Mouse (Mus musculus) heart, embryonic 13.5 days (tissue): ENCODE results near the gene Cirbp. TPM values are rescaled to one million over a fixed set of nuclear protein-coding genes. Genes with fewer than 3 reads are reported as not detected.

Experiments
- ATAC-seq: fragments of 200-750 bp; cut with Nextera tagmentation; 2 replicates; pipeline ENCODE4 v1.8.0; 2017; ENCODE audit warnings: moderate TSS enrichment; ENCODE audit not compliant: insufficient number of reproducible peaks, low FRiP score, low TSS enrichment; ENCODE audit errors: extremely low read depth
- H3K27ac ChIP-seq: fragments of 300-500 bp; sonication (generic); replicated peaks from 2 replicates; pipeline ENCODE4 v1.5.1; 2015; ENCODE audit warnings: moderate library complexity, mild to moderate bottlenecking, inconsistent platforms
- H3K27me3 ChIP-seq: fragments of 300-500 bp; sonication (generic); replicated peaks from 2 replicates; pipeline ENCODE4 v1.6.1; 2015; ENCODE audit warnings: mild to moderate bottlenecking, inconsistent platforms
- H3K36me3 ChIP-seq: fragments of 300-500 bp; sonication (generic); 2 replicates; pipeline ENCODE4 v1.6.1; 2015; ENCODE audit warnings: mild to moderate bottlenecking, inconsistent platforms
- H3K4me1 ChIP-seq: fragments of 300-500 bp; sonication (generic); 2 replicates; pipeline ENCODE4 v1.6.1; 2015; ENCODE audit warnings: inconsistent platforms
- H3K4me2 ChIP-seq: fragments of 300-500 bp; sonication (generic); 2 replicates; pipeline ENCODE4 v1.6.1; 2015; ENCODE audit warnings: inconsistent platforms, mild to moderate bottlenecking, moderate library complexity
- H3K4me3 ChIP-seq: fragments of 300-500 bp; sonication (generic); 2 replicates; pipeline ENCODE4 v1.5.1; 2015; ENCODE audit warnings: moderate library complexity, mild to moderate bottlenecking, inconsistent platforms
- H3K9ac ChIP-seq: fragments of 300-500 bp; sonication (generic); 2 replicates; pipeline ENCODE4 v1.6.1; 2015; ENCODE audit warnings: inconsistent platforms, mild to moderate bottlenecking, moderate library complexity
- H3K9me3 ChIP-seq: fragments of 300-500 bp; sonication (generic); 2 replicates; pipeline ENCODE4 v1.6.1; 2016; ENCODE audit warnings: inconsistent platforms
- WGBS: fragments of 180-500 bp; shearing (Covaris S2); methylation state at CpG from one replicate; pipeline ENCODE4 v1.1.7; 2015; ENCODE audit warnings: mixed read lengths; 5-methylcytosine and 5-hydroxymethylcytosine counted together
- polyA plus RNA-seq: library from polyadenylated mRNA; unstranded; fragments of >200 nt; fragmentation: Nextera tagmentation; extraction: Ambion mirVana; gene quantifications from 2 replicates; pipeline ENCODE4 v1.2.1, GENCODE M21; 2015

Cirbp gene
- polyA plus RNA-seq, 1 experiment from 2014 or later = 96.4 TPM

- peaks cover 54% of the 10 kb centered on the region for H3K27me3 ChIP-seq
- ATAC-seq = no peak
- peaks cover 10% of the 10 kb centered on the region for H3K36me3 ChIP-seq
- peak within 1 kb of the TSS; percentile 61 for H3K27ac ChIP-seq
- H3K4me3 ChIP-seq = peak within 1 kb of the TSS; percentile 73
- H3K9ac ChIP-seq = peak within 1 kb of the TSS; percentile 89
- peak within 1 kb of the TSS; percentile 99 for H3K4me2 ChIP-seq
- H3K4me1 ChIP-seq = peaks cover 67% of the 10 kb centered on the region
- no peaks in the 10 kb centered on the region for H3K9me3 ChIP-seq
- under 1% methylated on average over 85 of the region's 94 CpGs for WGBS
These were observed 27.0 kb upstream of the Cirbp start, which contains the start of gene Atp5d for GRCm38 (mm10) chr10:80138553-80139438. TSS of gene Atp5d (plus strand) at chr10:80138632.

- Histone ChIP-seq H3K4me1 (peaks cover 68% of the 10 kb centered on the region), H3K9me3 (no peaks in the 10 kb centered on the region), H3K4me3 (peak overlapping the region; percentile 73), H3K36me3 (peaks cover 17% of the 10 kb centered on the region), H3K4me2 (peak overlapping the region; percentile 99), H3K27me3 (peaks cover 53% of the 10 kb centered on the region), H3K9ac (peak overlapping the region; percentile 89), H3K27ac (peak overlapping the region; percentile 61; the same call in 1 of the 2 replicates)
- ATAC-seq = no peak
- 0% methylated on average over 10 of the region's 10 CpGs for WGBS
These were observed 26.4 kb upstream of the Cirbp start for GRCm38 (mm10) chr10:80139439-80139775.

GRCm38 (mm10) chr10:80139975-80140665 lies 25.7 kb upstream of the Cirbp start:
- WGBS = 77% methylated on average over 11 of the region's 11 CpGs
- H3K4me2 ChIP-seq = peak overlapping the region; percentile 99

GRCm38 (mm10) chr10:80140666-80141035 lies 25.1 kb upstream of the Cirbp start, which contains the start of gene Cbarp:
TSS of gene Cbarp (minus strand) at chr10:80140835.
- H3K9ac ChIP-seq = peak within 1 kb of the TSS; percentile 89
- H3K36me3 ChIP-seq = peaks cover 25% of the 10 kb centered on the region
- H3K4me3 ChIP-seq = peak within 1 kb of the TSS; percentile 79
- peak within 1 kb of the TSS; percentile 87 for H3K27ac ChIP-seq
- peaks cover 77% of the 10 kb centered on the region for H3K4me1 ChIP-seq
- H3K9me3 ChIP-seq = no peaks in the 10 kb centered on the region
- no peak for ATAC-seq
- peaks cover 40% of the 10 kb centered on the region for H3K27me3 ChIP-seq
- H3K4me2 ChIP-seq = peak within 1 kb of the TSS; percentile 99
- 69% methylated on average over 10 of the region's 10 CpGs for WGBS

More at GRCm38 (mm10) chr10:80139975-80140665, 25.7 kb upstream of the Cirbp start:
- peak overlapping the region; percentile 74; the same call in 1 of the 2 replicates for H3K9ac ChIP-seq
- H3K27me3 ChIP-seq = peaks cover 46% of the 10 kb centered on the region
- H3K4me3 ChIP-seq = peak overlapping the region; percentile 73; the same call in 1 of the 2 replicates
- H3K4me1 ChIP-seq = peaks cover 72% of the 10 kb centered on the region
- peaks cover 19% of the 10 kb centered on the region for H3K36me3 ChIP-seq
- no peak for ATAC-seq
- peak overlapping the region; percentile 87; the same call in 1 of the 2 replicates for H3K27ac ChIP-seq
- no peaks in the 10 kb centered on the region for H3K9me3 ChIP-seq

GRCm38 (mm10) chr10:80141243-80141642 lies 24.5 kb upstream of the Cirbp start:
- H3K4me1 ChIP-seq = peaks cover 83% of the 10 kb centered on the region
- peaks cover 34% of the 10 kb centered on the region for H3K27me3 ChIP-seq
- H3K27ac ChIP-seq = peak overlapping the region; percentile 87
- H3K4me2 ChIP-seq = peak overlapping the region; percentile 91
- peak overlapping the region; percentile 79 for H3K4me3 ChIP-seq
- WGBS = 1% methylated on average over 29 of the region's 29 CpGs
- H3K9ac ChIP-seq = peak overlapping the region; percentile 74
- peak; percentile 64 for ATAC-seq
- no peaks in the 10 kb centered on the region for H3K9me3 ChIP-seq
- H3K36me3 ChIP-seq = peaks cover 30% of the 10 kb centered on the region

- under 1% methylated on average over 43 of the region's 43 CpGs for WGBS
- Histone ChIP-seq H3K4me1 (peaks cover 84% of the 10 kb centered on the region), H3K9me3 (no peaks in the 10 kb centered on the region), H3K4me3 (peak overlapping the region; percentile 79), H3K27ac (peak overlapping the region; percentile 93), H3K4me2 (peak overlapping the region; percentile 91), H3K27me3 (peaks cover 27% of the 10 kb centered on the region), H3K36me3 (peaks cover 38% of the 10 kb centered on the region), H3K9ac (peak overlapping the region; percentile 97)
- ATAC-seq = peak; percentile 79
These were observed 23.8 kb upstream of the Cirbp start for GRCm38 (mm10) chr10:80141786-80142529.

- 0% methylated on average over 15 of the region's 15 CpGs for WGBS
- H3K4me1 ChIP-seq = peaks cover 84% of the 10 kb centered on the region
These were observed 23.3 kb upstream of the Cirbp start for GRCm38 (mm10) chr10:80142530-80142925.

GRCm38 (mm10) chr10:80143664-80144063 lies 22.1 kb upstream of the Cirbp start:
- Histone ChIP-seq H3K27ac (no peak overlapping the region), H3K4me3 (peak overlapping the region; percentile 79), H3K9me3 (no peaks in the 10 kb centered on the region), H3K9ac (peak overlapping the region; percentile 59; the same call in 1 of the 2 replicates), H3K4me1 (peaks cover 77% of the 10 kb centered on the region), H3K27me3 (peaks cover 10% of the 10 kb centered on the region), H3K36me3 (peaks cover 38% of the 10 kb centered on the region), H3K4me2 (peak overlapping the region; percentile 91)
- WGBS = 89% methylated on average over 7 of the region's 7 CpGs
- ATAC-seq = no peak

More at GRCm38 (mm10) chr10:80142530-80142925, 23.3 kb upstream of the Cirbp start:
- Histone ChIP-seq H3K4me3 (peak overlapping the region; percentile 79), H3K4me2 (peak overlapping the region; percentile 91), H3K36me3 (peaks cover 38% of the 10 kb centered on the region), H3K27me3 (peaks cover 22% of the 10 kb centered on the region), H3K27ac (peak overlapping the region; percentile 93), H3K9ac (peak overlapping the region; percentile 97), H3K9me3 (no peaks in the 10 kb centered on the region)
- ATAC-seq = 0 out of 2 replicates have a peak, but pooled peaks have one; percentile 0

- H3K9me3 ChIP-seq = no peaks in the 10 kb centered on the region
- ATAC-seq = no peak
- peaks cover 9% of the 10 kb centered on the region; the same call in 1 of the 2 replicates for H3K27me3 ChIP-seq
- H3K27ac ChIP-seq = 0 out of 2 replicates have a peak overlapping the region, but pooled peaks have one; percentile 24
- 89% methylated on average over 12 of the region's 12 CpGs for WGBS
- H3K4me1 ChIP-seq = peaks cover 75% of the 10 kb centered on the region
- H3K9ac ChIP-seq = peak overlapping the region; percentile 59; the same call in 1 of the 2 replicates
- H3K4me2 ChIP-seq = no peak overlapping the region
- H3K4me3 ChIP-seq = 0 out of 2 replicates have a peak overlapping the region, but pooled peaks have one; percentile 4
- H3K36me3 ChIP-seq = peaks cover 38% of the 10 kb centered on the region
These were observed 21.6 kb upstream of the Cirbp start for GRCm38 (mm10) chr10:80144159-80144558.

- no peak for ATAC-seq
- Histone ChIP-seq H3K4me3 (peak overlapping the region; percentile 6), H3K36me3 (peaks cover 43% of the 10 kb centered on the region), H3K4me1 (peaks cover 69% of the 10 kb centered on the region), H3K27me3 (no peaks in the 10 kb centered on the region), H3K27ac (peak overlapping the region; percentile 99), H3K9me3 (no peaks in the 10 kb centered on the region), H3K9ac (peak overlapping the region; percentile 100), H3K4me2 (peak overlapping the region; percentile 93)
- 76% methylated on average over 20 of the region's 20 CpGs for WGBS
These were observed 20.6 kb upstream of the Cirbp start for GRCm38 (mm10) chr10:80144864-80145838.
